Mouse (Mus musculus) lung, embryonic 14.5 days (tissue): ENCODE measurements around the gene Timp3. TPM values are rescaled to one million over a fixed set of nuclear protein-coding genes. Genes with fewer than 3 reads are reported as not detected.

Experiments
- ATAC-seq: fragments of 200-750 bp; cut with Nextera tagmentation; 2 replicates; pipeline ENCODE4 v1.8.0; 2017; ENCODE audit warnings: mild to moderate bottlenecking, moderate TSS enrichment, moderate library complexity; ENCODE audit not compliant: insufficient read depth
- DNase-seq: peaks from one replicate; pipeline ENCODE4 v3.0.0-alpha.2; 2015
- H3K27ac ChIP-seq: fragments of 300-500 bp; sonication (generic); 2 replicates; pipeline ENCODE4 v1.5.1; 2014; ENCODE audit warnings: low read depth, mild to moderate bottlenecking, moderate library complexity
- H3K27me3 ChIP-seq: fragments of 300-500 bp; sonication (generic); 2 replicates; pipeline ENCODE4 v1.6.1; 2014; ENCODE audit warnings: low read length, control low read depth; ENCODE audit not compliant: insufficient read depth
- H3K36me3 ChIP-seq: fragments of 300-500 bp; sonication (generic); 2 replicates; pipeline ENCODE4 v1.6.1; 2014; ENCODE audit warnings: control low read depth; ENCODE audit not compliant: insufficient read depth
- H3K4me1 ChIP-seq: fragments of 300-500 bp; sonication (generic); 2 replicates; pipeline ENCODE4 v1.6.1; 2014; ENCODE audit warnings: antibody characterized with exemption, control low read depth; ENCODE audit not compliant: insufficient read depth
- H3K4me2 ChIP-seq: fragments of 300-500 bp; sonication (generic); 2 replicates; pipeline ENCODE4 v1.6.1; 2014; ENCODE audit warnings: mild to moderate bottlenecking
- H3K4me3 ChIP-seq: fragments of 300-500 bp; sonication (generic); 2 replicates; pipeline ENCODE4 v1.5.1; 2014; ENCODE audit warnings: low read depth, low read length
- H3K9ac ChIP-seq: fragments of 300-500 bp; sonication (generic); 2 replicates; pipeline ENCODE4 v1.6.1; 2014
- H3K9me3 ChIP-seq: fragments of 300-500 bp; sonication (generic); 2 replicates; pipeline ENCODE4 v1.6.1; 2016; ENCODE audit warnings: low read depth, low read length, control low read depth
- CTCF ChIP-seq: IDR thresholded peaks from 2 replicates; pipeline ENCODE4 v1.5.1; 2016; ENCODE audit warnings: antibody characterized with exemption, low read depth
- WGBS: fragments of 180-500 bp; shearing (Covaris S2); extraction: QIAGEN DNeasy Blood & Tissue Kit; methylation state at CpG from one replicate; pipeline ENCODE4 v1.1.7; 2014; 5-methylcytosine and 5-hydroxymethylcytosine counted together
- polyA plus RNA-seq: library from polyadenylated mRNA; unstranded; fragments of >200 nt; fragmentation: Nextera tagmentation; extraction: Ambion mirVana; gene quantifications from 2 replicates; pipeline ENCODE4 v1.2.1, GENCODE M21; 2014

The Timp3 gene
- polyA plus RNA-seq, 1 experiment from 2014 or later = 44.1 TPM

DNA sequence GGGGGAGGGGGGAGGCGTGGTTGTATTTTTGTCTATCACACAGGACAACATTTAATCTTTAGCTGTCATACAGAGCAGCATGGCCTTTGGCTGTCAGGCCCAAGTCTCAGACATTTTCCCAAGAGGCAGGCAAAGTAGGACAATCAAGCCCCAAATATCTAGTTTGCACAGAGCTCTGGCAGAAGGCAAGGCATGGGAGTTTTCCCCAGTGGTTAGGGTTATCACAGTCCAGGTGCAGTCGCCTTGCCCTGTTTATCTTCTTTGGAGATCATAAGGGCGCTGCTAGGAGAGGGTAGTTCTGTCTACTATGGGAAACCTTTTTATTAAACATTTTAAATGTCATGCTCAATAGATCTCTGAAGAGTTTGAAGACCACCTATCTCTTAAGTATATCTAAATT is 92.2 kb downstream of the Timp3 start:
- Histone ChIP-seq H3K4me2 (no peak overlapping the region), H3K36me3 (no peaks in the 10 kb centered on the region), H3K4me1 (peaks cover 7% of the 10 kb centered on the region), H3K27ac (no peak overlapping the region), H3K9ac (no peak overlapping the region), H3K9me3 (no peaks in the 10 kb centered on the region), H3K4me3 (no peak overlapping the region), H3K27me3 (no peaks in the 10 kb centered on the region)
- TF ChIP-seq CTCF = no peak
- ATAC-seq = no peak
- DNase-seq = no peak
- WGBS = 70% methylated on average over 3 of the region's 3 CpGs

DNA sequence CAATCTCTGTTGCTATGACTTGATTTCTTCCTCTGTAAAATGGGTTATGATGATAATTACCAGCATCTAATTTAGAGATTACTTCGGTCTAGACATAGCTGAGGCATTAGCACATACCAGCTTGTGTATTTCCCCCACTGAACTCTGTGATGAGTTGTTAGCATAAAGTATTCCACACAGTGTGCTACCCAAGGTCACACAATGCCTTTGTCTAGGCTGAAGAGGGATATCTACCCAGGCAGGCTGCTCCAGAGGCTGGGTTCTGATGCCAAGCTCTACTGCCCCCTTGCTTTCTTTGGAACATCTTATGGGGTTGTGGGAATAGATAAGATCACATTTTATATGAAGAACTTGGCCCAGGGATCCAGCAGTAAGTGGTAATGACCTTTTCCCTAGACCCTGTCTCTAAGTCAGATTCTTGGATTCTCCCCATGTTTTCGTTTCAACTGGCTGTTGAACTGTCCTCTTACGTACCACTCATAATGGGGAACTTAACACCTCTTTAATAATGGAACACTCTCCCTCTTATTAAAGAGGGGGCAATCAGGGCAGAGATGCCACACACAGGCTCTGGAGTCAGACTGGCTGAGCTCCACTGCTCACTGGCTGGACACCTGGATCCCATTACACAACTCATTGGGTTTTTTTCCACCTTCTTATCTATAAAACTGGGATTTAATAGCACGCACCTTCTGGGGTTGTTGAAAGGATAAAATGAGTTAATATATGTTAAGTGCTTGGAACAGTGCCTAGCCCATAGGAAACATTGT is 97.6 kb downstream of the Timp3 start:
- H3K27ac ChIP-seq = no peak overlapping the region
- no peaks in the 10 kb centered on the region for H3K4me1 ChIP-seq
- H3K36me3 ChIP-seq = no peaks in the 10 kb centered on the region
- no peak overlapping the region for H3K4me2 ChIP-seq
- no peaks in the 10 kb centered on the region for H3K9me3 ChIP-seq
- DNase-seq (no peak), ATAC-seq (peak; percentile 54)
- no peak overlapping the region for H3K4me3 ChIP-seq
- no peak for TF ChIP-seq CTCF
- 42% methylated on average over 4 of the region's 4 CpGs for WGBS
- H3K9ac ChIP-seq = no peak overlapping the region
- no peaks in the 10 kb centered on the region for H3K27me3 ChIP-seq

DNA sequence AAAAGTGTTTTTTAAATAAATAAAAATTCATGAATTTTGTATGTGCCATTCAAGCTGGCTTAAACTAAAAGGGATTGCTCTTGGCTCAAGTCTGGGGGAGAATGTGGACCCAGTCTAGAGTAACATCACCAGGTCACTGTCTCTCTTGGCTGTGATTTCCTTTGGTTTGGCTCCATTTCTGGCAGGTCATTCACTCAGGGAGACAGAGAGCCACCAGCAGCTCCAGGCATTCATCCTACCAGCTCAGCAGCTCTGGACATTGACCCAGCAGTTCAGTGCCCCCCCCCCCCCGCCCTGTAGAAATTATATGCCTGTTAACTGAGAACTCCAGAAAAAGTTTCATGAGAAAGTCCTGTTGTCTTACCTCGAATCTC is 98.2 kb downstream of the Timp3 start:
- Histone ChIP-seq H3K36me3 (no peaks in the 10 kb centered on the region), H3K4me3 (no peak overlapping the region), H3K4me2 (no peak overlapping the region), H3K27ac (no peak overlapping the region), H3K9me3 (no peaks in the 10 kb centered on the region), H3K9ac (no peak overlapping the region), H3K27me3 (no peaks in the 10 kb centered on the region), H3K4me1 (no peaks in the 10 kb centered on the region)
- ATAC-seq (no peak), DNase-seq (peak; percentile 27)
- no peak for TF ChIP-seq CTCF
- 62% methylated on average over 2 of the region's 2 CpGs for WGBS

Other genes with a start within 250 kb of the Timp3 start
- 2.2 and 2.4 TPM in 2 replicates for gene Syn3, start 198.5 kb downstream of the Timp3 start, polyA plus RNA-seq